Mouse (Mus musculus): ENCODE measurements around the gene Snx30. TPM values are rescaled to one million over a fixed set of nuclear protein-coding genes. Genes with fewer than 3 reads are reported as not detected.

Snx30 gene
- total RNA-seq (2021): 1 to 10 TPM; 4.1 to 5.1 TPM
- long read RNA-seq, experiment 1, full-length matches to known transcripts: 2 of 4 reads
- long read RNA-seq, experiment 1, partial matches to known transcripts: 1 of 4 reads
- long read RNA-seq, experiment 1, other reads (novel, unspliced or antisense): 1 of 4 reads
- long read RNA-seq, experiment 2, full-length matches to known transcripts: 4 of 7 reads
- long read RNA-seq, experiment 2, partial matches to known transcripts: 0 of 7 reads
- long read RNA-seq, experiment 2, other reads (novel, unspliced or antisense): 3 of 7 reads

DNA sequence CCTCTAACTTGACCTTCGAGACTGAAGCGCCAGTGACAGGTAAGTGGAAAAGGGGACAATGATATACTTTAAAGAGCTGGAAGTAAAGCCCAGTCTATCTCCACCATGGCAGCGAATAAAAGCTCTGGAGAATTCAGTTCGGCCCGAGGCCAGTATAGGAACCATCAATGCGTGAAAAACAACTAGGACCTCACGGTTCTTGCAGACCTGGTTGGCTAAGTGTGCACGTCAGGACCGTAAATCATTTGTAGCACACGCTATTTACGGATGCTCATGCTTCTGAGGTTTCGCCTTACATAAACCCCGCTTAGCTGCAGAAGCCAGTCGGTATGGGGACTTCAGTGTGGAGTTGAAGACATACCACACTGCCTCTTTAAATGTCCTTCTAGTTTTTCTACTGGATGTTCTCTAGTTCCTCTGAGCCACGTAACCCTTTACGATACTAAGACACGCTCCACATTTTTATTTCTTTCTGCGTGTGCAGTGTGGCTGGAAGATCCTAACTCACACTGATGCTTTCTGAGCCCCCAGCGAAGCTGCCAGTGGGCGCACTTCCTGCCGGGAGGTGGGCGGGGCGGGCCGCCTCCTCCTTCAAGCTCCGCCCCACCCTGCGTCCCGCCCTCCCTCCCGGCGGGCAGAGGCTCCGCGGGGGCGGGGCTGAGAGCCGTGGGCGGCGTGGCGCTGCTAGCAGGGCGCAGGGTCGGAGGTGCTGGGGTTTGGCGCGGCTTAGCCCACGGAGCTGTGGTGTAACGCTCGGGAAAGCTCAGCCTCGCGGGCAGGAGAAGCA is at the start of gene Snx30:
Gene Snx30 (plus strand): TSS at position 660 of the 787 bp plus-strand sequence.
- peak; percentile 91 to 92 for DNase-seq (ENCODE audit: low spot score in 2 of 2)

DNA sequence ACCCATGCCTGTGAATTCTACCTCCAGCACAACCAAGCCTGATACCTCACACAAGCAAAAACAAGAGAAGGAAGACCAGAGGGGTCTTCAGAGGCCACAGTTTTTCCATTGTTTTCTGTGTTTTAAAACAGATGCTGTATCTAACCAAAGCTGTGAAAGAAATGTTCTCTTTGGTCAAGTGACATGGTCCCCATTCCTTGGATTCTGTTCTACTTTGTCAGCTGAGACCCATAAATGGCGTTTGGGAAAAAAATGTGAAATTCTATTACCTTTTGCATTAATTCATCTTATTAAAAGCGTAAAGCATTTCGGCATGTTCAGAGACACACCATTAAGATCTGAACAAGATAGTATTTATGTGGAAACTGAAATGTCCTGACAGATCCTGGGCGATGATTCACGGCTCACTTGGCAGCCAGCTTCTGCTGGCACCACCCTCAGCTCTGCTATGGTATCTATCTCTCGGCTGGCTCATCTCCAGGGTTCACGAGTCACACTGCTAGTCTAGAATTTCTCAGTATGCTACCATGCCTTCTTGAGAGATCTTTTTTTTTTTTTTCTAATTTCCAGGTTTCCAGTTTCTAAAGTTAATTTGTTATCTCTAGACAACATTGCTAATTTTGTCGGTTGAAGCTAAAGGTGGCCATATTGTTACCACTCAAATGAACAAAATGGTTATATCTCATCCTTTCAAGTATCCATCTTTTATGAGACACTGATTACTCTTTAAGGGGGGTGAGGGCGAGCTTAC is 49.1 kb upstream of the Snx30 start:
- peak; percentile 42 to 67 for DNase-seq (ENCODE audit: low spot score in 2 of 2)

DNA sequence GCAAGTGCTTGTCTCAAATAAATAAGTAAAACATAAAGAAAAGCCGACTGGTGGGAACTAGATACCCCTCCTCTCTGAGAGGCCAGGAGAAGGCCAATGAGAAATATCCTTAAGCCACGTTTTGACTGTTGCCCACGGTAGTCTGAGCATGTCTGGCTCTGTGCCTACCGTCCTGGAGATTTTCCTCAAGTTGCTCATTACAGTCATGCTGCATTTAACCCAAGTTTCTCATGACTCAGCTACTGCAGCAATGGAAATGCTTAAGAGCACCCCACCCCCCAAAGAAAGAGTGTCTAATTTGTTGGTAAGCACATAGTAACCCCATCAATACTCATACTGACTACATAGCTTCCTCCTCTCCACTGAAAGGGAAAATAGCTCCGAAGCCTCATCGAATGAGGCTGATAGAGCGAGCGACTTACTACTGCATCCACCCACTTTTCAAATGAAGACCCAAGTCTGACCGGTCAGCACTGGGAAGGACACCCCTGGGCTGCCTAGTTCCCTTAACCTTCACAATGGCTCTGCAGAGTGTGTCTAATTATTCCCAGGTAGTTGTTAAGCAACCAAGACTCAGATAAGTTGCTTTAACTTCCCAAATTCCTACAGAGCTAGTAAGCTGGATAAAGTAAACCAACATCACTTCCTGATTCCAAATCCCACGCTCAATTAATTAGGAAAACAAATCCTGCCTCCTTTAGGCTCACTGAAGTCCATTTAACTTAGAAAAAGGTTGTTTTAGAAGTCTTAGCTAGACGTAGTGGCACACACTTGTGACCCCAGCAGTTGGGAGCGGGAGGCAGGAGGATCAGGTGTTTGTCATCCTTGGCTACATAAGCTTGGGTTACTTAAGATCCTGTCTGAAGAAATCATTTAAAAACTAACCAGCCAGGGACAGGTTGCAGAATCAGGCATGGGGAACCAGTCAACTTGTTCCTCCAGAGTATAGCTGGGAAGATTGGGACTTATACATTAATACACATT is 47.9 kb upstream of the Snx30 start:
- DNase-seq (ENCODE audit: low spot score in 2 of 2): no peak

DNA sequence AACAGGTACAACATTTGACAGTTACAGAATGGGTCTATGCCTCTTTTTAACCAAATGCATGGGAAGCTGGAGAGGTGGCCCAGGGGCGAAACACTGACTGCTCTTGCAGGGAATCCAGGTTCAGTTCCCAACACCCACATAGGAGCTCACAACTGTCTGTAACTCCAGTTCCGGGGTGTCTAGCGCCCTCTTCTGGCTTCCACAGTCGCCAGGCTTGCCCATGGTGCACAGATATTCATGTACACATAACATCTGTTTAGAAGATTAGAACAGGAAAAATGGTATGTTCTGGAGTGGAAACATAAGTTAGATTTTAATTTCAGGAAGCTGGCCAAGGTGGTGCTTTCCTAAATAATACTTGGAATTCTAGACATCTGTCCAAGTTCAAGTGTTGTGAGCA is 45.6 kb upstream of the Snx30 start:
- DNase-seq (ENCODE audit: low spot score in 2 of 2): no peak

DNA sequence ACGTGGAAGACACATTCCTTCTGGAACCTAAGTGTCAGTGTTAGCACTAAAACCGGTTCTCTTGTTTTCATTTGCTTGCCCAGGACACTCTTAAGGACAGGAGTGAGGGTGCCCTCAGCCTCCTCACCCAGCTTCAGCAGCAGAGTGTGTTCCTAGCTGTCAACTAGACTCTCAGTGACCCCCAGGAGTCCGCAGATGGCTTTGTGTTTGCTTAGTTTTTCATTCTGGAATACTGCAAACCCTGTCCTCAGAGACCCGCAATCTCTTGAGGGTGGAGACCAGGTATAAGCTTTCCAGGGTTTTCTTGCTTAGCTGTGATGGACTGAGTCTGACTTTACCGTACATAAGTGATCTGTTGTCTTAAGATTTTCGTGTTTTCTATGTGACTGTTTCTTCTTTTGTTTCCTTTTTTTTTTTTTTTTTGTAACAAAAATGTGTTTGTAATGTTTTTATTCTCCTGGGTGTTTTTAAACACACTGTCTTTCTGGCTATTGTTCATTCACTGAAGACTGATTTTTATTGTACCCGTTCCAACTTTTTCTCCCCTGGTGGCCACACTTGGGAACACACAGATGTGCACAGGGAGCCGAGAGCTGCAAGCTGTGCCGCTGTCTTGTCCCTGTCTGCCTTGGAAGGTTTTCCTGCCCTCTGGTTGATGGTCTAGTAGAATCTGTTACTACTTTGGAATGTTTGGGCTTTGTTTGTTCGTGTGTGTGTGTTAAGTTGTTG is 44.8 kb upstream of the Snx30 start:
- DNase-seq (ENCODE audit: low spot score in 2 of 2): peak in 1 of 2 experiments; percentile 46

DNA sequence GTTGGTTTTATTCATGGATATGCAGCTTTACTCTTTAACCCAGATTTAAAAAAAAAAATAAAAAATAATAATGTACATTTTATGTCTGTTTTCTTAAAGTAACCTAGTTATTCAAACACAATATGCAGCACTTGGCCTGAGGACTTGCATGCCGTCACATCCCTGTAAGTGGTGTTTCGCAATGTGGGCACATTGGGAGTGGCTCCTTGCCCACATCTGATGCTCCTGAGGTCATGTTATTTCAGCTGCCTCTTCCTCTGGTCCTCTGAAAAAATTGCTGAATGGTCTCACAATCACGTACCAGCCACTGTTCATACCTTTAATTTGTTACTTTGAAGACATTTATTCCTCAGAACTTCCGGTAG is 44.3 kb upstream of the Snx30 start:
- no peak for DNase-seq (ENCODE audit: low spot score in 2 of 2)

DNA sequence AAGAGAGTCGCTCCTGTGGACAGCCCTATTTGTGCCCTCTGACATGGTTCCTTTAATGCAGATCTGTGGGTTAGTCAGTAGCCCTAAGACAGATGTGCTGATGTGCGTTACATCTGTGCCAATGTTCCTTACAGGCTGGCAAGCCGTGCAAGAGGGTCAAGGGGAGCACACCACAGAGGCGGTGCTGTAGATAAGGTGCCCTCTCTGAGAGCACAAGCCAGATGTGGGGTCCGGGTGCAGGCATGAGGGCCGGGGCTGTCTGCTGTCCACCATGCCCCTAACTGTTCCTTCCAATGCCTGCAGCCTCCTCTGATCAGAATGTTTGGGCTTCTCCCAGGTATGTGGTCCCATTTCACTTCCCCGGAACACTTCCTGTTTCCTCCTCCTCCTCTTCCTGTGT is 40.7 kb upstream of the Snx30 start:
- no peak for DNase-seq (ENCODE audit: low spot score in 2 of 2)

DNA sequence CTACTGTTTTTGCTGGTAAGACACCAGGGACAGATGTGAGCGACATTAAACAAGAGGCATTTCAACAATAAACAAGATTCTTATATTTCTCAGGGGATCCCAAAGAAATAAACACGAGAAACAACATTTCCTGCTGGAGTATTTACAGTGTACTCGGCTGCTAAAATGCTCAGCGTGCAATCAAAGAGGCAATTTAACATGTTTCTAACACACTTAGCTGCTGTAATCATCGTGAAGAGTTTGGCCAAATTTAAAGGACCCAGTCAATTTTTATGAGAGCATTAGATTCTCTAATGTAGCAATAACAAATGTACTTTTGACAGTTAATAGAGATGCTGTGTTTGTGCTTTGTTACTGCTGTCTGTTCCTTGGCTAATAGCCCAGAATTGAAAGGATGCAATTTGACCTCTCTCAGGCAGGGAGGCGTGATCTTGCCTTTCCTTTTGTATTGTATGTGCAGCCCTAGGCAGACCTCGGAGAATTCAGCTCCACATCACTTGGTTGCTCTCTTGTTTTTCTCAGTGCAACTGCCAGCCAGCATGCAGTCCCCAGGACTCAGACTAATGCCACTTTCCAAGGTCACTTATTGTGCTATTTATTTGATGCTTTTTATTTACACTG is 40.1 kb upstream of the Snx30 start:
- DNase-seq (ENCODE audit: low spot score in 2 of 2): no peak

DNA sequence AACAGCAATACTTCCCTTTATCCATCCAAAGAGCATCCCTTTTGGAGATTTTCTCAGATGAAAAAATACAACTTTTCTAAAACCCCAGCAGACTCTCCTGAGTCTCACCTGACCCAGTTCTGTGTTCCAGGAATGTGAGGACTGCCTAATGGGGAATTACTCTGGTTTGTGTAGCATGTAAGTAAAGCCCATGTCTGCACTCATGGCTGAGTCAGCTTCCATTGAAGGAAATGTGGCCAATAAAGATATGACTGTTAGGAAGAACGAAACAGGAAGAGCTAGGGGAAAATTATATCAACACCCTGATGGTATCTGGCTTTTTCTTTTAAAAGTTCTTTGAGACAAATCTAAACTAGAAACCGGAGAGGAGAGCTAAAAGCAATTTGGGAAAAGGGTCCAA is 37.9 kb upstream of the Snx30 start:
- DNase-seq (ENCODE audit: low spot score in 2 of 2): no peak

DNA sequence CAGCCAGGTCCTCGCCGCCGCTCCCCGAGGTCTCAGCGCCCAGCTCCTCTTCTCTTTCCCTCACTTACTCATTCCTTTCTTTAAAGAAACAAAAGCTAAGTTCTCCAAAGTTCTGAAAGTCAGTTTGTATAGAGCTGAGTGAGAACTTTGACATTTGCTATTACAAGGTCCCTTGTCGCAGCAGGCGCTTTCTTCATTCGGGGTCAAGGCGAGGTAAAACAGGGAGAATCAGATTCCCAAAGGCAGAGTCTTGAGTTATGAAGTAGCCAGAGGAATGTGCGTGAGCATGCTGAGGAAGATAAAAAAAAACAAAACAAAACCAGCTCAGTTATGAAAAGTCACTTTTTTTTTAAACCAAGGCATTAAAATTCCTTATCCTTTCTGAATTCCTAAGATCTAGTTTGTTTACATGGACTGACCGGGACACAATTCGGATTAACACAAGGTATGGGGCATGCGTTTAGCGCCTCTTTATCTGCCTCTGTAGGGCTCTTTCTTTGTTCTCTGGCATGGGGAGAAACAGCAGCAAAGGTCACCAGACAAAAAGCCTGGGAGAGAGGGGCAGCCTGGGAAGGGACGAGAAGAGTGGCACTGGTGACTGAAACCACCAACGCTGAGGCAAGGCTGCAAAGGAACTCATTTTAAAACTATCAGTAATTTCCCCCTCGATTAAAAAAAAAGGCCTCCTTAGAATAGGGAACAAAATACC is 33.3 kb upstream of the Snx30 start:
- DNase-seq (ENCODE audit: low spot score in 2 of 2): no peak

DNA sequence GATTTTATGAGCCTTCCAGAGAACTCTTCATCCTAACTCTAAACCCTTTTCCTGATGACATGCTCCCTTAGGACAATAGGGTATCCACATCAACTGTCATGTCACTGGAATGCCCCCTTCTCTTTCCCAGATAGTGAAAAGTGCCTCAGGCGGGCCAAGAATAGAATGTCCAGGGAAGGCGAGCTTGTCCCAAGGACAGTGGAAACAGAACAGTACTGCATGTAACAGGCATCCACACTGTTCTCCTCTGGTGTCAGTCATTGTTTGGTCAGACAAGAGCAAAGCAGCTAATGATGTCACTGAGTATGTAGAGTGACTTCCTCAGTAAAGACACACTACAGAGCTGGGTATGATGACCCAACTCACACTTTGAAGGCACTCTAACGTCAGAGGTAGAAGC is 27.8 kb upstream of the Snx30 start:
- no peak for DNase-seq (ENCODE audit: low spot score in 2 of 2)

DNA sequence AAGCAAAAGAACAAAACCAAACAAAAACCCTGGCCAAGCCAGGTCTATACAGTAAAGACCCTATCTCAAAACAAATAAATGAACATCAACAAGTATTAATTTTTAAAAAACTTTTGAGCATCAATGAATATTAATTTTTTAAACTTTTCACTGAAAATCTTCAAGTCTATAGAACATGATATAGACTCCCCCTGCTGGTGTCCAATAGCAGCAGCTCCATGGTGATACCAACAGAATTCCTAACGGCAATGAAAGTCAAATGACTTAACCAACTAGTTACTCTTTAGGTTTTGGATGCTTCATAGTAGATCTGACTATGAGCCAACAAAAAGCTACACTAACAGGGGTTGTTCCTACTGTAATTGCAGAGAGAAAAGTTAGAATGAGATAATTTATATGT is 25.1 kb upstream of the Snx30 start:
- no peak for DNase-seq (ENCODE audit: low spot score in 2 of 2)

DNA sequence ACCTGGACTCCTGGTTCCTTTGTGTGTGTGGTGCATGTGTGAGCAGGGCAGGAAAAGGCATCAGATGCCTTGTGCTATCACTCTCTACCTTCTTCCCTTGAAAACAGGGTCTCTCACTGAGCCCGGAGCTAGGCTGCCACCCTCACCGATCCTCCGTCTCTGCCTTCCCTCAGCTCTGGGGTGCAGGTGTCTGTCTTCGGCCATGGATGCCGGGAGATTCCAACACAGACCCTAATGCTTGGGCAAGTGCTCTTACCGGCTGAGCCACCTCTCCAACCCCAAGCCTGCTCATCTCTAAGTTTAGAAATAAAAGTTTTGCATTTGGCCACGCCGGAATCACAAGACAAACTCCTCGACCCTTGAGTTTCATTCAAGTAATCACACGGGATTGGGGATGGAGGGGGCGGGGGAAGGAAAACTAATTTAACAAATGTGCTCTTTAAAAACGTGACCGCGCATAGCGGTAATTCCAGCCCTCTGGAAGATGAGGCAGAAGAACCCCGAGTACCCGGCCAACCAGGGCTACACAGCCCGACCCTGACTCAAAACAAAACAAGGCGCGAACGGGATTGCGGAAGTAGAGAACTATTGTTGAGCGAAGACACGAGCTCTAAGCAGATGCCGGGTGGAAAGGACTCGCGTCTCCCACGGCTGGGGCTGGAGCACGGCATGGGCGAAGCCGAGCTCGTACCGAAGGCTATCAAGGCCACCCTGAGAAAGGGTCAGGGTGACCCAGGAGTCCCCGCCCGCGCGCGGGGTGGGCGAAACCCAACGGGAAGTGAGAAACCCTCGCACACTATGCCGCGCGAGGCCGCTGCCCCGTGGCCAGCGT is 22.6 kb upstream of the Snx30 start:
- DNase-seq (ENCODE audit: low spot score in 2 of 2): no peak

DNA sequence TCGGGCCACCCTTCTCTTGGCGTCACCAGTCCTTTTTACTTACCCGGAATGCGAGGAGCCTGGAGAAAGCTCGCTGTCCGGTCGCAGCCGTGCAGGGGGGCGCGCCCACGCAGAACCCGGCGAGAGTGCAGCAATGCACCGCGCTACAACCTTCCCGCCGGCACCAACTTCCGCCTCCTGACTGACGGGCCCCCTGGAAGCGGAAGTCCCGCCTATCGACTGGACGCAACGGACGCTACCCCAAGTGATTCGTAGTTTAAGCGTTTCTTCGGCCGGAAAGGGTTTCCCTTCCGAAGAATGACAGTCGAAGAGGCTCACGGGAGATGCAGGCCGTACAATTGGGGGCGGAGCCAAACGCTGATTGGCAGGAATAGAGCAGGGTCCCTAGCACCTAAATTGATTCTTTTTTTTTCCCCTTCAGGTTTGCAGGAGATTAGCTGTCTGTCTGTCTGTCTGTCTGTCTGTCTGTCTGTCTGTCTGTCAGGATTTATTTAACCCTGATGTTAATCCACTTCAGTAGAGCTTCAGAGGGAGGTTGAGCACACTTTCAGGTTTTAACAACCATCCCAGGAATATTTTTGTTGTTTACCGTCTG is 21.9 kb upstream of the Snx30 start:
- DNase-seq (ENCODE audit: low spot score in 2 of 2): peak; percentile 88 to 91

DNA sequence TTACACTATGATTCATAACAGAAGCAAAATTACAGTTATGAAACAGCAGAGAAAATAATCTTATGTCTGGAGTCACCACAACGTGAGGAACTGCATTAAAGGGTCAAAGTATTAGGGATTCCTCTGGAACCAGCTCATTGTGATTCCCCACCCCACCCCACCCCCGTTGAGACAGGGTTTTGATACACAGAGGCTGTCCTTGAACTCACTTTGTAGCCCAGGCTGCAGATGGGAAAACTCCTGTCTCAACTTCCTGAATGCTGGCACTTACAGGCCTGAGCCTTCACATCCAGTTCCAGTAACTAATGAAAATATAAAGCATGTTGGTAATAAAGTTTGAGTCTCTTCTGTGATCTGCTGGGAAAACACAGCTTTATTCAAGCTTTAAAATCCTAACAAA is 20.2 kb upstream of the Snx30 start:
- DNase-seq (ENCODE audit: low spot score in 2 of 2): no peak

DNA sequence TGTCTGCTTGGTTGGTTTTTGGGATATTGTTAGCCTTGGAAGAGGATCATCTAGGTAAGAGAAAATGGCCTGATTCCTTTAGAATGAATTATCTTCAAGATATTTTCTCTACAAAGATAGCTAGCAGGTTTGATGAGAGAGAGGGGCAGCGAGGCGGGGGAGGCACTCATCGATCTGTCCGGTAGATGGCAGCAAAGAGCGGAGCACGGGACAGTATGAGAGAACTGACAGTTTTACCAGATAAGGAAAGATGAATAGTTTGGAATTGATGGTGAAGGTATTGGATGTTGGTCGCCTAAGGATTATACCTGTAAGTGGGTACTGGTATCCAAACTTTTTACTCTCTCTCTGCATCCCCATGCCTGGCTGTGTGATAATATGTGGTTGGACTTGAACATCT is 19.0 kb upstream of the Snx30 start:
- peak; percentile 80 to 86 for DNase-seq (ENCODE audit: low spot score in 2 of 2)

DNA sequence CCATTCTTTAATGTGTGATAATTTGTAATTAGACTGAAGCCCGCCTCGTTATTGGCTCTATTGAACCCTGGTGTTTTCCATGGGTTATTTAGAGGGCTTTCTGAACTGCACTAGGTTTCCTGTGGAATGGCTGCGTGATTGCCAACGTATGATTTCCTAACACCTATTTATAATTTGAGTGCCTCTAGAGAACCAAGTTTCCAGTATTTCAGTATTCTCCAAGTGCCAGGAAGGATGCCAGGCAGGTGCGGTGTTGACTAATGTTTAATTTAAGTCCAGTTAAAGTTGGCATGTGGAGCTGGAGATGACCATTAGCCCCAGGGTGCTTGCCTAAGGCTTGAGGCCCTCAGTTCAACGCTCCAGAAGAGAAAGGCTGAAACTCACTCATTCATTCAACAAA is 18.5 kb upstream of the Snx30 start:
- no peak for DNase-seq (ENCODE audit: low spot score in 2 of 2)

DNA sequence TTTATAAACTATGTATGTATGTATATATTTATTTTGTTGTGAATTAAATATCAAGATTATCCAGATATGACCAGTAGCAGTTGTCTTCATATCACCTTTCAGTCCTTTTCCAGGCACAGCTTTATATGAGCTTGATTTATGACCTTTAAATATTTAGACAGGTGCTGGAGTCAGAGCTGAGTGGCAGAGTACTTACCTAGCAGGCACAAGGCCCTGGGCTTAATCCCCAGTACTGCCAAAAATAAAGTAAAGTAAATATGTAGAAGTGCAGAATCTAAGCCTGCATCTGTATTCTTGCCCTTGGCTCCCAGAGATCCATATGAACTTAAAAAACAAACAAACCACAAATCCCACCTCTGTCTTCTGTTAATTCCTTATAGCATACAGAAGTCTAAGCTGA is 16.6 kb upstream of the Snx30 start:
- no peak for DNase-seq (ENCODE audit: low spot score in 2 of 2)
